Mouse (Mus musculus) c-Kit-positive CD71-negative TER-119-negative erythroid progenitor cells, embryonic 14.5 days (primary cell): ENCODE measurements around the gene Fli1.
A peak's percentile ranks its signal among the peaks of the same experiment; 100 is the strongest.

Source experiments
- DNase-seq: peaks from one replicate; pipeline ENCODE4 v3.0.0-alpha.2; 2013; ENCODE audit warnings: low read depth

Fli1 gene

DNA sequence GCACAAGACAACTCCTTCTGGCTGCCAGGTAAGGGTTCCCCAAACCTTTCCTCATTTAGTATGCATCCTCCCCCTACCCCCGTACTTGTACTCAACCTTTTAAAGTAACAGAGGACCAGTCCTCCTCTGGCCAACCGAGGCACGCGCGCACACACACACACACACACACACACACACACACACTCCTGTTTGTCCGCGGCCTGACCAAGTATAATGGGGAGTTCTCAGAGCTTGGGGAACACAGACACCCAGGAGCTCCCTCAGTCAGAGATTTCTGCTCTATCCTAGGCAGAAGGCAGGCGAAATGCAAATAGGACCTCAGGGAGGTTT is 134.0 kb downstream of the Fli1 start:
- no peak for DNase-seq

DNA sequence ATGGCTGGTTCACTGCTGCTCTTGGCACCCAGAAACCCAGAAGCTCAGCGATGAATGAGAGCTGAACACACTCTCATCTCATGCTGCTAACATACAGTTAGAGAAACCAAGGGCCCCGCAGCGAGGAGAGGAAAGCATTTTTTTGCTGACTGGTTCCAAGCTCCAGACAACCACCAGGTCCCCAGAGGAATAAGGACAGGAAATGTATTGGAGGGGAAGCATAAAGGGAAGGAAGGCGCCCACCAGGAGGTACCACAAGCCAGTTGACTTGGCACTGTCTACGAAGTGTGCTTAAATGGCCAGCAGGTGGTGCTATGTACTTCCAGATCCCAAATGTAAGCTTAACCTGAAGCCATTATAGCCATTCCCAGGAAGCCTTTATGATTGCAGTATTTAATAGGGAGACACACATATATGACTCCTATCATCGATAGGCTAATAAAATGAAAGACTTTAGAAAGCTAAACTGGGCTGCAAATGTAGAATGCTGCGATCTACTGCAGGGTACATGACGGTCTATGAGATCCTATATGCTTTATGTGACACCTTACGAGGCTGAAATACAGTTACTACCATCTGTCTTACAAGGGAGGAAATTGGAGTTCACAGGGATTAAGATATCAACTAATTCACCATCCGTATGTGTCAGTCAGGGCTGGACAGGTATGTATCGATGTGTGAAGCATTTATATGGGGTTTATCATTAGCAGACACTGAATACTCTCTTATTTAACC is 137.3 kb downstream of the Fli1 start:
- DNase-seq: peak; percentile 50

DNA sequence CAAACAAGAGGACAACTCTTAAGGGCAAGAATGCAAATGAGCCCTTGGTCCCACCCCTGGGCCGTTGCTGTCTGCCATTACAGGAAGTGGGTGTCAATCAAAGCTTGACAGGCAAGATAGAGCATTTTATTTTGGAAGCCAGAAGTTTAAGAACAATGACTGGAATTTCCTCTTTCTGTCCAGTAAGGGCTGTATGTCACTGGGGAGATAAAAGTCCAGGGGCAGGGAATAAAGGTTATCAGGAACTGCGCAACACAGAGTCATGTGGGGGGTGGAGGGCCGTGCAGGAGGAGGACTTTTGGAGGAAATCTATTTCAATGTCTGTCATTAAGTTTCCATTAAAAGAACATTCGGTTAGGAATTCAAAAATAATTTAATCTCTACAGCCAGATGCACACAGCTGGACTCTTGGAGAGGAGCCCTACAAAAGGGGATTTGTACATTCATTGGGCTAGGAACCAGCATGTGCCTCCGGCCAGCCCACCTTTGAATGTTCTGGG is 141.9 kb downstream of the Fli1 start:
- DNase-seq: no peak

DNA sequence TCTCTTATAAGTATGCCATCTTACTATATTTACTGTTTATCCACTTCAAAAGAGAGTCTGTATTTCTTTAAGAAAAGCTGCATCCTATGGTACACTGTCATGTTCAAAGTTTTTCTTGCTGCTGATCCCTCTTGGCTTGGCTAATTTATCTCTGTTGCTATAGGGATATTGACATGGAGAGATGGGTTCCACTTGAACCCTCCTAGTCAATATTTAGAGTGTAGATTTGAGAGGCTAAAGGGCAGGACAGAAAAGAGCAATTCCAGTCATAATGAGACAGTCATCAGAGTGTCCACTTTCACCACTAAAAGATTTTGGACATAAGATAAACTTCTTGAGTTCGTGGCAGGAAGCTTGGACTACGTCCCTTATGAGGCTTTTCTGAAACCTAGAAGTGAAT is 142.4 kb downstream of the Fli1 start:
- DNase-seq: no peak

DNA sequence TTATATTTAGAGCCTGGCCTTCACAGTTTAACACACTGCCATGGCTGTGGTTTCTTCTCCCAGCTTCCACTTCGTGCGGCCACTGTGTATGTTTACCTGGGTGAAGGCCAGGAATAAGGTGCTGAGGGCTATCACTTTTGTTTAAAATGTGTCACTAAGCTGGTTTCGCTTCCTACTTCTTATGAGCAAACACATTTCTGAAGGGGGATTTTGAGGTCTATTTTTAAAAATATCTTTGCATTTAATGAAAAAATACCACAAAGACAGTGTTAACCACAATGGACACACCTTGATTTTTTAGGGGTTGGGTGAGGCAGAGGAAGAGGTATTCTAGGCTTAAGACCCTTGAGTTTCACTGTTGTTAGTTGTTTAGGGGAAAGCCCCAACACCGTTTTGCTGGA is 147.9 kb downstream of the Fli1 start:
- no peak for DNase-seq

DNA sequence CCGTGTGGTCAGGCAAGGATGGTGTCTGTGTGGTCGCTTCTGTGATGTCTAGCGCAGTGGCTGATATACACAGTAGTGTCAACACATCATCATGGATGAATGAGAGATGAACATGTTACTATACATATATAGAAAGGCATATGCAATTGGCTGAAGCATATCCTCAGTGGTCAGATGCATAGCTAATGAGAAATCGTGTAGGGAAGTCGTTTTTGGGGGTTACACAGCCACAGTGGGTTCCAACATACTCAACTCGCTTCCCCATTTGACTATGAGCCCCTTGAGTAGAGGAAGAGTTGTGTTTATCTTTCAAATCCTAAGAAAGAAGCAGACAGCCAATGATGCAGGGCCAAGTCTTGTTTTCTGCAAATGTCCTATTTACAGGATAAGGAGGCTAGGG is 149.9 kb downstream of the Fli1 start:
- DNase-seq: no peak

DNA sequence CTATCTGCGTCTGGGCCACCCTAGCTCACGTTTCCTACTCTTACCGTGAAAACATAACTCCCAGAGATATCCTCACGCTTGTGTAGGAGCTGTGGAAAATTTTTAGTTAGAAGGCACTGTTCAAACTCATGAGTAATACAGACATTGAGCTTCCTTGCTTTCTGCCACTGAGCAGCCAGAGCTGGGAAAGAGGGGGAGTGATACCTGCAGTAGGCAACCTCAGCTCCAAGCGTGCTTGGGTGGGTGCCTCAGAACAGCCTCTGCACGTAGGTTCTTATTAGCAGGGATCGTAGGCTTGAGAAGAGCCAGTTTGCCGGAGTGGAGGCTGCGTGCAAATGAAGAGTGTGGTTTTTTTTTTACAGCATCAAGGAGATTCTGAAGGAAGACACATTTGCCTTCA is 151.0 kb downstream of the Fli1 start:
- no peak for DNase-seq

DNA sequence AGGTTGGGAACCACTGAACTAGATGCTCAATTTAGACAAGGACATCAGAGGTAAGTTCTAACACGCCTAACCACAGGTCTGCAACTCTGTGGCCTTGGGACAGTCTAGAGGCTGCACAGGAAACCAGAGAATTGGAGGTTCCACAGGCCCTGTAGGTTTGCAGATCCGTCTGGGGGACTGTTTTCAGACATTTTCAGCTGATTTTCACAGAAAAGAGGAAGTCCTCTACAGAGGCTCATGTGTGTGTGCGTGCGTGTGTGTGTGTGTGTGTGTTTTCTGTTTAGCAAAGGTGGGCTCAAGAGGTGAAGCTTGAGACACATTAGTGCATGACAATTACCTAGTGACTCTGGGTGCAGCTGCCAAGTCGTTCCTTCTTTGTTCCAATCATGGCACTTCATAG is 151.6 kb downstream of the Fli1 start:
- peak; percentile 25 for DNase-seq

DNA sequence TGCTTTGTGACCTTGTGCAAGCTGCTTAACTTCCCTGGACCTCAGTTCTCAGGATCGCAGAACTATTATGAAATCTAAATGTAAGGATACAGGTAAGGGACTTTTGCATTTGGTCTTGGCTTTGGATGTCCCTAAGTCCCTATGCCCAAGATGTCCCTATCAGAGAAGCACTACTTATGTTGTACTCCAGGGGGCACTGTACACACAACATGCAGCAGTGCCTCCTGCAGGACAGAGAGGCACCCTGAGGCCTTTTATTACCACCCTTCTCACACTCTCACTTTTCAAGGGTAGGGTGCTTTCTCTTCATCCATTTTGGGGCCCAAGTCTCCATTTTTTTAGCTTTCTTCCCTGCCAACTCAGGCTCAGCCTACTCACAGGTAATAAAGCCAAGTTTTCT is 154.5 kb downstream of the Fli1 start:
- DNase-seq: peak; percentile 45

DNA sequence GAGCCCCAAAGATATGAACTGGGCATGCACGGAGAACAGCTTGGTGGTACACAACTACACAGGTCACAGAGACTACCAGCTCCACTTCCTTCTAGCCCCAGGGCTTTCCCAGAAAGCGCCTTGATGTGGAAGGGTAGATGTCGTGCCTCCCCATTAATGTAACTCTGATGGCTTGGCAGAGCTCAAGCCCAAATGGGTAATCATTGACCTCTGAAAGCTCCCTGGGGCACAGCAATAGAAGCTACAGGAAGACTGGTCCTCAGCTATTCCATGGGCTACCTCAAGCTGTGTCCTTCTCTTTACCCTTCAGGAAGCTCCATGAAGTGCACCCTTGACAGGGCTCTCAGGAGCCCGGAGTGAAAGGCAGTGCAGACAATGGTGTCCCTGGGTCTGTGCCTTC is 157.8 kb downstream of the Fli1 start:
- DNase-seq: no peak

DNA sequence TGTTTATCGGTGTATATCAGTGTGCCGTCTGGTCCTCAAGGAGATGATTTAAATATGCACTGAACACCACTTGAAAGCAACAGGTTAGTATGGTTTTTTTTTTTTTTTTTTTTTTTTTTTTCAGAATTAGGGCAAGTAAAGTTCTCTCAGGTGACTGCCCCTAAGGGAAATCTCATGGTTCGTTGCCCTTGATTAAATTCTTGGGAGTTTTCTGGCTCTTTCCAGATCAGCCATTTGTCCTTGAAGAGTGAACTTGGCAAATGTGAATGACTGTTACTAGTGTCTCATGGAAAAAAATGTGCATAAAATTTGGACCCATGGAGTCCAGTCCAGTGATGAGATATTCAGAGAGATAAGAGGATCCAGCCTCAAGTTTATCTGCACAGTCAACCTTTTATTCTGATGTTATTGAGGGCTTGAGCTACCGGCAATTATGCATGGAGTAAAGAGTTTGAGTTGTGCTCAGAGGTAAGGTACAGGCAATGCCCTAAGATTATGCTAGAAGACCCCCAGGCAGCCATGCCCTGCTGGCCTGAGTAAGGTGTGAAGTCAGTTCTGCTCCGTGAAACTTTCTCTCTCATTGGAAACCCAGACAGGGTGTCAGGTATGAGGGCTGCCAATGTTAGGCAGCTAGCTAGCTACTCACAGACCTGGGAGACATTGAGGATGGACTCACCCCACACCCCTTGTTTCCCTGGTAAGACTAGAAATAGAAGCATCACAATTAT is 165.6 kb downstream of the Fli1 start:
- no peak for DNase-seq

DNA sequence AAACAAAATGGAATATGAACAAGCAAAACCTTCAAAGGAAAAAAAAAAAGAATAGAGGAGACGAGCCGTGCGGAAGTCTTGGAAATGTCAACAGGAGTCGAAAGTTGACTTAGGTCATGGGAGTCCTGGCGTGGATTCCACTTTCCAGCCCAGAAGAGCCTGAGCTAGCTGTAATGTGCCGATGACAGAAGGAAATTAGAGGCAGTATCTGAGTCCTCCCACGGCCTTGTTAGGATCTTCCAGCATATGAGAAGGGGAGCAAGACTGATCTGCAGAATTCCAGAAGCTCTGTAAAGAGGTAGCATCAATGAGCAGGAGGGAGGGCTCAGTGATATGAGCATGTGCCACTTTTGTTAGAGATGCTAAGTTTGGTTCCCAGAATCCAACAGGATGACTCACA is 166.6 kb downstream of the Fli1 start:
- DNase-seq: no peak

DNA sequence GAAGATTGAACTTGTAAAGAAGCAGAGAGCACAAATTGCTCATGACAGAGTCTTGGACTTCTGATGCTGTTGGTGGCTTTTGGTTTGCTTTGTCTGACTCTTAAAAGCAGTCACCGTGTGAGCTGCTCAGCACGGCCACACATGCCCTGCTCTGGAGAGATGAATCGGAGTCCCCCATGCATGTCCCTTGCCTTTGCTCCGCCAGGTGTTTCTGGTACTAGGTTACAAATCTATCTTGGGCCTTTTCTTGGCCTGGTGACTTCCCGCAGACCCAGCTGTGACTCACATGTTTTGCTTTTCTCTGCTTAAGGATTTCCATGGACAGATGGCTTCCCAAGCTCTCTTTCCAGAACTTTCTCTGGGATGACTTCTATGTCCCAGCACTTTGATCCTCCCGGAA is 169.0 kb downstream of the Fli1 start:
- DNase-seq: no peak
